Mouse (Mus musculus): ENCODE measurements around the gene Frmpd3.
"Not testable (repeated sequence)": the region's sequence is repeated elsewhere in the genome, so short reads cannot be mapped to it uniquely, and the experiment has no call there.

Frmpd3 gene

GRCm38 (mm10) chrX:140341656-140342392, at the start of gene Frmpd3:
Frmpd3 (plus strand) TSS chrX:140342263.
- DNase-seq, result peak; percentile 8 to 13

- DNase-seq, result no peak
These were observed 38.3 kb upstream of the Frmpd3 start for GRCm38 (mm10) chrX:140303731-140304130.

- DNase-seq, result no peak
These were observed 36.4 kb upstream of the Frmpd3 start for GRCm38 (mm10) chrX:140305652-140306051.

- DNase-seq, result no peak
These were observed 24.1 kb upstream of the Frmpd3 start for GRCm38 (mm10) chrX:140317931-140318330.

GRCm38 (mm10) chrX:140319131-140319530, 22.9 kb upstream of the Frmpd3 start:
- no peak for DNase-seq

- not testable (repeated sequence) for DNase-seq
These were observed 21.4 kb upstream of the Frmpd3 start for GRCm38 (mm10) chrX:140320671-140321070.

- no peak for DNase-seq
These were observed 515 bp downstream of the Frmpd3 start for GRCm38 (mm10) chrX:140342393-140343163.

GRCm38 (mm10) chrX:140375628-140376027, 33.6 kb downstream of the Frmpd3 start:
- DNase-seq, result no peak

GRCm38 (mm10) chrX:140399986-140400385, 57.9 kb downstream of the Frmpd3 start:
- DNase-seq, result peak in 1 of 2 experiments; percentile 39

- peak; percentile 28 to 41 for DNase-seq
These were observed 60.8 kb downstream of the Frmpd3 start for GRCm38 (mm10) chrX:140402904-140403303.

GRCm38 (mm10) chrX:140406079-140406478, 64.0 kb downstream of the Frmpd3 start:
- no peak for DNase-seq

GRCm38 (mm10) chrX:140406501-140406900, 64.4 kb downstream of the Frmpd3 start:
- DNase-seq, result no peak

- DNase-seq, result no peak
These were observed 65.5 kb downstream of the Frmpd3 start for GRCm38 (mm10) chrX:140407593-140407992.

- DNase-seq, result no peak
These were observed 76.4 kb downstream of the Frmpd3 start for GRCm38 (mm10) chrX:140418467-140418866.

- no peak for DNase-seq
These were observed 85.1 kb downstream of the Frmpd3 start for GRCm38 (mm10) chrX:140427124-140427523.

- DNase-seq, result peak; percentile 15 to 50
These were observed 86.2 kb downstream of the Frmpd3 start for GRCm38 (mm10) chrX:140428252-140428651.

- no peak for DNase-seq
These were observed 87.9 kb downstream of the Frmpd3 start for GRCm38 (mm10) chrX:140429985-140430384.

- DNase-seq, result peak; percentile 46 to 70
These were observed 88.4 kb downstream of the Frmpd3 start for GRCm38 (mm10) chrX:140430506-140430905.

- peak; percentile 15 to 35 for DNase-seq
These were observed 89.9 kb downstream of the Frmpd3 start for GRCm38 (mm10) chrX:140431981-140432380.

GRCm38 (mm10) chrX:140432786-140433185, 90.7 kb downstream of the Frmpd3 start:
- peak; percentile 49 to 54 for DNase-seq

GRCm38 (mm10) chrX:140437906-140438305, 95.8 kb downstream of the Frmpd3 start:
- peak; percentile 15 to 18 for DNase-seq

- DNase-seq, result no peak
These were observed 103.5 kb downstream of the Frmpd3 start for GRCm38 (mm10) chrX:140445551-140445950.

GRCm38 (mm10) chrX:140450071-140450470, 108.0 kb downstream of the Frmpd3 start:
- DNase-seq, result no peak

GRCm38 (mm10) chrX:140456279-140456731, 114.2 kb downstream of the Frmpd3 start, which contains the start of gene Prps1:
Prps1 (plus strand) TSS chrX:140456613.
- peak; percentile 90 to 91 for DNase-seq

Measured in cerebellum, postnatal 14 days (tissue).